Mouse (Mus musculus): ENCODE data around the gene Ap2a1.
A peak's percentile ranks its signal among the peaks of the same experiment; 100 is the strongest.

The Ap2a1 gene

DNA sequence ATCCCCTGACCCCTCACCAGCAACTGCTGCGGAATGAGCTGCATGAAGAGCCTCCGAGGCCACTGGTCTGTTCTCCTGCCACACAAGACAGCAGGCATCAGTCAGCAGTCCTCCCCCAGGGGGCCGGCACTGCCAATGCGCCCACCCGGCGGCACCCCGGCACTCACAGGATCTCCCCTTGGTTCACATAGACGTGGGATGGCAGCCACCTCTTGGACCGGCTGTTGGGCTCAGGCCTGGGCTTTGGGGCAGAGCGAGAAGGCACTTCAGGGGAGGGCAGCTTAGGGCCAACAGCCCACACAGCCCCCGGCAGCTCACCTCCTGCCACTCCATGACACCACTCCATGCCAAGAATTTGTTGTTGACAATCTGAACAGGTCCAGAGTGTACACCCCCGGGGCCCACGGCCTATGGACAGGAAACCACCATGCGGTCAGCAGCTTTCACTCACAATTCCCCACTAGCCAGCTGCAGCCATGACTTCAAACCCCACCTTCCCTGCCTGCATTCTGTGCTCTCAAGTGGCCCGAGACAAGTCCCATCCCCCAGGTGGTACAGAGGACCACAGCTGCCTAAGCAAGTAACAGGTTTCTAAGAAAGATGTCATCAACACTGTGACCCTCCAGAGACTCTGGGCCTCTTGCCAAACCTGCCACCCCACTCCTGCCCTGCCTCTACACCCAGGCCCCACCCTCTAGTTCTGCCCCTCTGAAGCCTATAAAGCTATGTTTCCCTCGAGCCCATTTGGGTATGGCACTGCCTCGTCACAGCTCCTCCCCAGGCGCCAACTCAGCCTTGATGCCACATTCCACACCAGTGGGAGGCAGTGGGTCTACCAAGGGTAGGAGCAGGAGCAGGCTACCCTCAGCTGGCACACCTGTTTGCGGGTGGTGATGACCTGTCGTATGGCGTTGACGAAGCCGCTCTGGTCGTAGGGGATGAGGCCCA is 64.4 kb downstream of the Ap2a1 start:
- no peak for DNase-seq (ENCODE audit: low spot score)

- DNase-seq (ENCODE audit: low spot score), result no peak
Measured at GRCm38 (mm10) chr7:44863982-44864494, 65.3 kb downstream of the Ap2a1 start.

GRCm38 (mm10) chr7:44863210-44863609 is 66.1 kb downstream of the Ap2a1 start:
- no peak for DNase-seq (ENCODE audit: low spot score)

- DNase-seq (ENCODE audit: low spot score), result no peak
Measured at GRCm38 (mm10) chr7:44862434-44862833, 66.9 kb downstream of the Ap2a1 start.

DNA sequence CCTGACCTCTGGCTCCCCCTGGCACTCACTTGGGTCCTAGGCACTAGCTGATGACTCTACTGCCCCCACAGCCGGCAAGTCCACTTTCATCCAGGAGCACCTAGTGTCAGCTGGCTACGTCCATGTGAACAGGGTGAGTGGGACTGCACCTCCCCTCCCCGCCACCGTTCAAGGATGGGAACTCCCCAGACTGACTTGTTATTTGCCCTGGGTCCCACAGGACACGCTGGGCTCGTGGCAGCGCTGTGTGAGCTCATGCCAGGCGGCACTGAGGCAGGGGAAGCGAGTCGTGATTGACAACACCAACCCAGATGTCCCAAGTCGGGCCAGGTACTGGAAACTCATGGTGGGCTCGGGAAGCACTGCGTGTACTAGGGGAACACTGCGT is 67.9 kb downstream of the Ap2a1 start:
- no peak for DNase-seq (ENCODE audit: low spot score)

DNA sequence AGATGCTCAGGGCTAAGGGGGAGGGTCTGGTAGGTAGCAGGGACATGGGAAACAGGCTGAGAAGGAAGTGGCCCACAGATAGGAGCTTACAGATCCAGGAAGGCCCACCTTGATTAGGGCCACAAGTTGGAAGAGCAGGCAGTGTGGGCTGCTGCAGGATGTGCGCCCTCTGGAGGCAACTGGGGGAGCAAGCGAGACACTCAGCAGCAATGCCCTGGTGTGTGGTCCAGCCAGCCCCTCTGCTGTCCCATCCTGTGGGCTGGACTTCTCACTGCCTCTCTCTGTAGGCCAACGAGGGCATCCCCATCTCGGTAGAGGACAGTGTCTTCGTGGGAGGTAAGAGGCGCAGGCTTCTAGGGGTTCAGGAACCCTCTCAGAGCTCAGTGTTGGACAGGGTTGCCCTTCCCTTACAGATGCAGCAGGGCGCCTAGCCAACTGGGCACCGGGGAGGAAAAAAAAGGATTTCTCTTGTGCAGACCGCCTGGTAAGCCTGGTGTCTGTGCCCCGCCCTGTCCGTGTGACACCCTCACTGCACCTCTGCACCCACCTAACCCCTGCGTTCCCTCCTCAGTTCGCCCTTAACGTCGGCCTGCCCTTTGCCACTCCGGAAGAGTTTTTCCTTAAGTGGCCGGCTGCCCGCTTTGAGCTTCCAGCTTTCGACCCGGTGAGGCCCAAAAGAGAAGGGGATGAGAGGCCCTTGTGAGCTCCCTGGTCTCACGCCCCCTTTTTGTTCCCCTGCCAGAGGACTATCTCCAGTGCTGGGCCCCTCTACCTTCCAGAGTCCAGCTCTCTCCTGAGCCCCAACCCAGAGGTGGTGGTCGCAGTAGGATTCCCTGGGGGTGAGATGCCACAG is 68.5 kb downstream of the Ap2a1 start:
- DNase-seq (ENCODE audit: low spot score), result no peak

DNA sequence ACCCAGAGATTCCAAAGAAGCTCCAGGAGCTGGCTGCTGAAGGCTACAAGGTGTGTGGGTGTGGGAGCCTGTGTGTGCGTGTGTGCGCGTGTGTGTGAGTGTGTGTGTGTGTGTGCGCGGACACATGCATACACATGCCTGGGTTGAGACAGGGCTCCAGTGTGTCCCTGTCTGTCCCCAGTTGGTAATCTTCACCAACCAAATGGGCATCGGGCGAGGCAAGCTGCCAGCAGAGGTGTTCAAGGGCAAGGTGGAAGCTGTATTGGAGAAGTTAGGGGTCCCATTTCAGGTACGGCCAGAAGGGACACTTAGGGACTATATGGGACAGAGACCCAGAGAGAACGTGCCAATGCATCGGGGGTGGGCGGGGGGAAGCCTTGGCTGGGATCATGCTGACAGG is 69.4 kb downstream of the Ap2a1 start:
- no peak for DNase-seq (ENCODE audit: low spot score)

- DNase-seq (ENCODE audit: low spot score), result no peak
Measured at GRCm38 (mm10) chr7:44857905-44858304, 71.4 kb downstream of the Ap2a1 start.

DNA sequence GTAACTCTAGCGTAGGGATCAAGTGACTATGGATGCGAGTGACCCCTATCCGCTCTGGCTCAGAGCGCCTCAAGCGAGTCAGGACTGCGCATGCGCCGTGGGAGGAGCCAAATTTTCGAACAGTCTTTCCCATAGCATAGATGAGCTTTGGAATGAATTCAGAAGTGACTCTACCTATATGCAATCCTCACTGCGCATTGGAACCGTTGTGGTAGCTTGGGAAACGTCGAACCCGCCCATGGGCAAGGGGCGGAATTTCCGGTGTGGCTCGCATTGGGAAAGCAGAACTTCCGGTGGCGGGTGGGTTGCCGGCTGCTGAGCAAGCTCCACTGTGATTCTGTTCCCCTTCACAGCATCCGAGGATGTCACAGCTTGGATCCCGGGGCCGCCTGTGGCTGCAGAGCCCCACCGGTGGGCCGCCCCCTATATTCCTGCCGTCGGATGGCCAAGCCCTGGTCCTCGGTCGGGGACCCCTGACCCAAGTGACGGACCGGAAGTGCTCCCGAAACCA is 72.2 kb downstream of the Ap2a1 start, which contains the start of gene Pnkp:
Gene Pnkp, plus strand, starts transcription at position 98 of the 511 bp plus-strand sequence.
- DNase-seq (ENCODE audit: low spot score), result peak; percentile 91

DNA sequence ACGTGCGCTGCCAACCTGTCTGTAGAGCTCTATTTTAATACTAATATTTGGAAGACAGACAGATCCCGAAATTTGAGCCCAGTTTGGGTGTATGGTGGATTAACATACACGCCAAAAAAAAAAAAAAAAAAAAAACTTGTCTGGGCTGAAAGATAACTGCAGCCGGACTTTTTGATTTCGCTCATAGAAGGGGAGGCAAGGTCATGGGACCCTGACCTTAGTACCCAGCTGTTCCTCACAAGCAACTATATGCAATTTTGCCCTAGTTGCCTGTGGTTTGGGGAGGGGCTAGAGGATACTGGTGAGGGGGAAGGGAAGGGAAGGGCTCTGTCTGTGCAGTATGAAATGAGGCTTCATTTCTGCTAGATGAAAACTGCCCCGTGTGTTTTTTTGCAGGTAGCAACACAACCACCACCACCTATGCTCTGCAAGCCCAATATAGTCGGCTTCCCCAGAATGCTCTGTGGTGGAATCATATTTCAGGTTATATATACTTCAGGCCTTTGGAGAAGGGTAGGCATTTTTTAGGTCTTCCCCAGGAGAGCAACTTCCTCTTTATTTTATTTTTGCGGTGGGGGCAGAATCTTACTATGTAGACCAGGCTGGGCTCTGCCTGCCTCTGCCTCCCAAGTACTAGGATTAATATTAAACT is 72.9 kb downstream of the Ap2a1 start:
- DNase-seq (ENCODE audit: low spot score), result no peak

GRCm38 (mm10) chr7:44855036-44855435 is 74.3 kb downstream of the Ap2a1 start:
- no peak for DNase-seq (ENCODE audit: low spot score)

GRCm38 (mm10) chr7:44854356-44855031 is 74.8 kb downstream of the Ap2a1 start:
- DNase-seq (ENCODE audit: low spot score), result no peak

DNA sequence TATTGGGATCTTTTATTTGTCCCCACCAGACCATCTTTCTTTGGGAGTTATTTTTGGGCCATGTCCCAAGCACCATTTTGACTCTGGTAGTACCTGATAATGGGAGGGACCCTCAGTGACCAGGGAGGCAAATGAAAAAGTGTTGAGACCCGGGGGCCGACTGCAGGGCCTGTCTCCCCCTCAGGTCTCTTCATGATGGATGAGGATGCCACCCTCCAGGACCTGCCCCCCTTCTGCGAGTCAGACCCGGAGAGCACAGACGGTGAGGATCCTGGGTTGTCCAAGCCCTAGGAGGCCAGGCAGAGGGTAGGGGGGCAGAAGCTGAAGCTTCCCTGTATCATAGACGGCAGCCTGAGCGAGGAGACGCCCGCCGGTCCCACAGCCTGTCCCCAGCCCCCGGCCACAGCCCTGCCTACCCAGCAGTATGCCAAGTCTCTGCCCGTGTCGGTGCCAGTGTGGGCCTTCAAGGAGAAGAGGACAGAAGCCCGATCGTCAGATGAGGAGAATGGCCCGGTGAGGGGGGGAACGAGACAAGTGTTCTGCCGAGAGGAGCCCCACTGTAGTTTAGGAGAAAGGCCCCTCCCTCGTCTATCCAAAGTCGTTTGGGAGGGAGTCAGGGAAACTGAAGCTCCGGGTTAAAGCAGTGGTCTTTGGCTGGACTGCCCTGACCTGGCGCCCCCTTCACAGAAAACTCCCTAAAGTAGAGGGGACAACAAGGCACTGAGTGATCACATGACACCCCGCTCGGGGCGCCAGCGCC is 75.5 kb downstream of the Ap2a1 start:
- no peak for DNase-seq (ENCODE audit: low spot score)

DNA sequence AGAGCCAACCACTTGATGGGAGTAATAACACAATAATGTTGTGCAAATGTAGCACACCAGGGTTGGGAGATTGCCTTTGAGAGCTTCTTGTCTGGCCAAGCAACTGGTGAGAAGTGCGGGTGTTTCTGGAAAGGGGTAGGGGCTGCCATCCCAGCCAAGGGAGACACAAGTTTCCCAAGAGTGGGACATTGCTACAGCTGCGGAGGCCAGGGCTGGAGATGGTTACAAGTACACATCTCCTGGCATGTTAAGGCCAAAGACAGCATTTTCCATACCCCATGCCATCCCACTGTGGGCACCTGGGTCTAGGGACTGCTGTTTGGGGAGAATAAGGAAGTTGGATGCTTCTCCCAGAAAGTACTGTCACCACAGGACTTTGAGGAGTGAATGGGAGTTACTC is 76.2 kb downstream of the Ap2a1 start:
- no peak for DNase-seq (ENCODE audit: low spot score)

DNA sequence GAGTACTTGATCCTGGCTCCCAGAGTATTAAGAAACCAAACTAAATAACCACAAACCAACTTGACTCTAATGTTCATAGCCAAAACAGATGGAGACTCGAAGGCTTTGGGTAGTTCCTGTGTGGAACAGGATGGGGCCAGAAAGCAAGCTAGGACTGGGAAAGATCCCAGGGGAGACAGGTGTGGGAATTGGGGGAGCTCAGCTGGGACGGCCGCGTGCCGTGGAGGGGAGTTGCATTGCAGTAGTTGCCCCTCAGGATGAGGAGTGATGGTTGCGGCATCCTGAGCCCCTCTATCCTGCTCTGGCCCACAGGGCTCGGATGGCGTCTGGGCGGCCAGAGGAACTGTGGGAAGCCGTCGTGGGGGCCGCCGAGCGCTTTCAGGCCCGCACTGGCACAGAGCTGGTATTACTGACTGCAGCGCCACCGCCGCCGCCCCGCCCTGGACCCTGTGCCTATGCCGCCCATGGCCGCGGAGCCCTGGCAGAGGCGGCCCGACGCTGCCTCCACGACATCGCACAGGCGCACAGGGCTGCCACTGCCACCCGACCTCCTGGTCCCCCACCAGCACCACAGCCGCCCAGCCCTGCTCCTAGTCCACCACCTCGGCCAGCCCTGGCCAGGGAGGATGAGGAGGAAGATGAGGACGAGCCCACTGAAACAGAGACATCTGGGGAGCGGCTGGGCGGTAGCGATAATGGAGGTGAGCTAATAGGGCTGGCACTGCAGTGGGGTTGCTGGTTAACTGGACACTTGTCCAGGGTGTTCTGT is 76.9 kb downstream of the Ap2a1 start:
- DNase-seq (ENCODE audit: low spot score), result no peak

- DNase-seq (ENCODE audit: low spot score), result no peak
Measured at GRCm38 (mm10) chr7:44851625-44852234, 77.6 kb downstream of the Ap2a1 start.

DNA sequence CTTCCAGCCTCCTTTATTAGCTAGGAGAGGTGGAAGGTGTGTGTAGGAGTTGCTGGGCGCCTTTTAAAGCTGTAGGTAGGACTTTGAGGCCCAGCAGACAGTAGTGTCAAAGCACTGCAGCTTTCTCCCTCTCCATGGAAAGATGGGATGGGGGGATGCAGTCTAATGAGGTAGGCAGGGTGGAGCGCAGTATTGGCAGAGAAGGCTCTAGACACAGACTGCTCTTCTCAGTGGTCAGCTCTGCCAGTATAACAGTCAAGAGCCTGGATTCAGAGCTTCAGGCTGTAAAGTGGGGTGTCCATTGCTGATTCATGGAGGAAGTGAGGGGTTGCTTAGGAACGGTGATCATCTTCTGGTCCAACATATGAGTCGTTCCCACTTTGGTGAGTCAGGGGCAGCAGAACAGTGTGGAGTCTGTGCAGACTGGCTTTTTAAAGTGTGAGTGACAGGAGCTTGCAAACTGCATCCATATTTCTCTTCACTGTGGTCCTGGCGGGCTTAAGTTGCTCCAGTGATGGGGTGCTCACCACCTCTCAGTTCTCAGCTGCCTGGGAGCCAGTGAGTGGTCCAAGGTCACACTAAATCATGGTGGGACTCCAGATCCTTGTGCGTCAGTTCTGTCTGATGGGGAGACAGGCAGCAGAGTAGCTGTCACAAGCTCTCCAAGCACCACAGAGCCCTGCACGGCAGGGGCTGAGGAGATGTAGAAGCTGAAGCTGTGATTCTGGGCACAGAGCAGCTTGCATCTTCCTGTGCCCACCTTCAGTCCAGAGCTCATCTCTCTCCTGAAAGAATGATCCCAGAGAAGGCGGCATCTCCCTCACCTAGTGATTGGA is 78.3 kb downstream of the Ap2a1 start:
- no peak for DNase-seq (ENCODE audit: low spot score)
